Mouse (Mus musculus) mouse trophoblast stem cell (cell line): Measurements from ENCODE around the gene Agbl1.
"Not testable (repeated sequence)": the region's sequence is repeated elsewhere in the genome, so short reads cannot be mapped to it uniquely, and the experiment has no call there.

Experiments
- in situ Hi-C, 2 experiments: fragments of 300-500 bp; cut with MseI, MboI; formaldehyde crosslinking; loops; 2 replicates in 1 of 2; 3 replicates in 1 of 2; pipeline ENCODE4 v1.15.1; 2025

The Agbl1 gene

DNA sequence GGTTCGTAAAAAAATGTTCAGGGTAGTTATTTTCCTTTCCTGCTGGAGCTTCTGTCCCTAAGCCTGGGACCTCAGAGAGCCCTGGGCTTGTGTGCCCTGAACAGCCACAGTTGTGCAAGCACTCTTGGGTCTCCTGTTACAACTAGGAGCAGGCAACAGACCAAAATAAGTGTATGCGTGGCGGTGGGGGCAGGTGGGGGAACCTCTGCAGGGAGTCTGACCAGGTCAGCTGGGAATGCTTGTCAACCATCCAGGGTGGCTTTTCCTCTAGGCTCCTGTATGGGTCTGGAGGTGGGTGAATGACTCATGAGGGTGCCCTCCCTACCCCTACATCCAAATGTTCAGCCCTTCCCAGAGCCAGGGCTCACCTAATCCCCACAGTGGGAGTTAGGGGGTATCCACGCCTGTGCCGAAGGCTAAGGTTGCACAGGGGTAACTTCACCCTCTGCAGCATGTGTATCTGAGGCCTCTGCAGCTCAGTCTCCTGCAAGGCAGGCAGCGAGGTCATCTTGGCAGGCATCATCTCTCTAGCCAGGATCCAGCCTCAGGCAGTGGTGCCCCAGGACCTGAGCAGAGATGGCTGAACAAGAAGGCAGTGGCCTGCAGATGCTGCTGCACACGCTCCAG lies at the start of gene Agbl1:
TSS of gene Agbl1 (plus strand) at position 577 of the 627 bp plus-strand sequence.
- in situ Hi-C loops: no loop called here

DNA sequence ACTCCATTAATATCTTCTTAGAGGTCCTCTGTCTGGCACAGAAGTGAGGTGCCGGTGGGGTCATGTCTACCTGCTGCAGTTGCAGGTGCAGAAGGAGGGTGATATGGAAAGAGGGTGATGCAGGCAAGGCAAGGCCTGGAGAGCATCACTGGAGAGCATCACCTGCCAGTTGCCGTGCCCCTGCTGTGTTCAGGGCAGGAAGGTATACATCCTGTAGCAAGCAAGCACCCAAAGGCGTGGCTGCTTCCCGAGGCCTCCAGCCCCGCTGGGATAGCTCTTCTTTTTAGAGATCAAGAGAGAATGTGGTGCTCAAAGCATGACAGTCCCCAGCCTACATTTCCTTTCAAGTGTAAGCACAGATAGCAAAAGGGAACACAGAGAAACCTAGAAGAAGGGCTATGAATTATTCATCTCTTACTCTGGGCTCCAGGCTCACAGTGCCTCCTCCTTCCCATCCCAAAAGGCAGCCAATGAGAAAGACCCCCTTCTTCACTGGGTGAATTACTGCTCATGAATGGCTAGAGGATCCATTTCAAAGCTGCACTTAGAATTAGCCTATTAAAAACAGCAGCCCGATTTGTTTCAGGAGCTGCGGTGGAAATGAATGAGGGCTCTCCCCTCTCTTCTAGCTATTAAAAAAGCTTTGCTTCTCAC lies 44.6 kb upstream of the Agbl1 start:
- in situ Hi-C loops: no loop called here

DNA sequence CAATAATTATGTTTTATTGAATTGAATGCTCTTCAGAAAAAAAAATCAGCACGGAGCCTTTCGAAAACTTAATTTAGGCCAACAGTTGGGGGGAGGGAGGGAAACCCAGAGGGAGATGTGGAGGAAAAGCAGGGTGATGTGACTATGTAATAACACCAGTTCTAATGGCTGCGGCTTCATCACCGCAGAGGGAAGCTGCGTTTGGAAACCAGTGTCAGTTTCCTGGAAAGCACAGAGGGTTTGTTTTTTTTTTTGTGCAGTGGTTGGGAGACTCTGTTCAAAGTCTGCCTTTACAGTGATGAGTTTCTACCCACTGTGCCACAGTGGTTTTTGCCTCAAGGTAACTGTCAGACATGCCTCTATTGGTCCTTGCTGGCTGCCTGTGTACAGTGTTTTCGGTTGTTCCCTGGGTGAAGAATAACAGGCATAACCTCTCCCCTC lies 44.0 kb upstream of the Agbl1 start:
- in situ Hi-C loops: no loop called here

DNA sequence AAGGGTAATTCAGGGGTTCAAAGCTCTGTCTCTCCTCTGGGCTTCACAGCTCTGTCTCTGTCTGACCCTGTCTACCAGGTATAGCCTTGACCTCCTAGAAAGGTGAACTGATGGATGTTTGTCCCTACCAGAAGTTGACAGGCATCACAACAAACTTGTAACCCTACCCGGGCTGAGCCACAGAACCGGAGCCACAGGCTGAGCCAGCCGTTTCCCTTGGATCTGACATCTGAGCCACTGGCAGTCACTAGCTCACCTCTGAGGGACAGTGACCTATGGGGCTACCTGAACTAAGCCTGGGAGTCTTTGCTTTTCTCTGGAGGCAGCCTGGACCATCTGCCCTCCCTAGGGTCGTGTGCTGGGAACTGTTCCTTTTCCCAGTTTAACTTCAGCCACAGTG lies 11.1 kb upstream of the Agbl1 start:
- in situ Hi-C loops: no loop called here

DNA sequence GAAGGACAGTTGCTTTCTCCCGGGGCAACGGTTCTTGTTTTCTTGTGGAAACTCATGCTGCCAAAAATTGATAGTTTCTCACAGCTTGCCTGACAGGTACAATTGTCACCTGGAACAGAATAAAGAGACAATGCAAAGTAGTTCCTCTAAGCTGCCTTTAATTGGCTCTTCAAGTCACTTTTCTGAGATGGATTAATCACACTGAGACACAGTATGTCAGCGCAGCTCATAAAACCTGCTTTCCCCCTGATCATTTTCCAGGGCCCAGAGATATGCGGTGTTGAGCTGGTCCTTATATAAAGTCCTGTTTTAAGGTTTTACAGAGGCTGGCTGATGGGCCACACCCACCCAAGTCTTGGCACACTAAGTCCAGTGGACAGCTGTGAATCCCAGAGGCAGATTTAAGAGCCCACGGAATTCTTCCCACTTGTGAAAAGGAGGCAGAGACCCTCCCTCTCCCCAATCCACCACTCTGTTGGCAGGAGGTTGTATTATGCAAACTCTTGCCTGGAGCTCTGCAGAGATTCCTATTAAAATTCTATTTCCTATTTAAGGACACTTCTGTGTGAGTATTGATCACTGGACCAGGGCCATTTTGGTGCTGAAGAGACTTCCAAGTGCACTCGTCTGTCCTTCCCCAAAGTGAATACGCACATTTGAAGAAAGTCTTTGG lies 9.8 kb upstream of the Agbl1 start:
- in situ Hi-C loops: no loop called here

DNA sequence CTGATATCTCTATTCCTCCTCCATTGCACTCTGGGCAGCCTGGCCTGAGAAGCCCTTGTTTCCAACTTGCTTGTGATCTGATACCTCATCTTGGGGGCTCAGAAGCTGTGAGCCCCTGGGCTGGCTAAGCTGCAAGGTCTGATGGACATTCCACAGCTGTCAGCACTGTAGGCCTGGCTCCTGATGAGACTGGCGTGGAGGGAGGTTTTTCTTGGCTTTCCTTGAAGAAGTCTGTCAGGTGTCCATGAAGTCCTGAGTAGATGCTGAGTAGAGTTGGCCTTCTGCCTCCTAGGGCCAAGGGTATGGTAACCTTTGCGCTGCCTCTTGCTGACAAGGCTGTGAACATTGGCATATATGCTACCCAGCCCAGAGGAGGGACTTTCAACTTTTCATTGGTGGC lies 7.0 kb upstream of the Agbl1 start:
- in situ Hi-C loops: no loop called here

DNA sequence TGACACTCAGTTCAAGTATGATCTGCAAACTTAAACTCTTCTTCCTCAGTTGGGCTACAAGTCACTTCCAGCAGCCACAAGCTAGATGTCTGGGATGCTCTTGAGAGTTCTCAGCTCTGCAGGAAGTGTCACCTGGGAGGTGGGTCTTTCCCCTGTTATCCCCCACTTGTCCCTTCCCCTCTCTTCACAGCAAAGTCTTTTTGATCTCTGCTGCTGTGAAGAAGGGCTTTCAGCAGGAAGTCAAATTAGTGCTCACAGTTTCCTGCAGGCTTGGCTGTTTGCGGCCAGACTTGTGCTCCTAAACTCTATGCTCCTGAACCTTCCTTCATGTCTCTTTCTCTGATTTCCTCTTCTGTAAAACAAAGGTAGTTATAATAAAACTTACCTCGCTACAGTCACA lies 806 bp upstream of the Agbl1 start:
- in situ Hi-C loops: no loop called here

DNA sequence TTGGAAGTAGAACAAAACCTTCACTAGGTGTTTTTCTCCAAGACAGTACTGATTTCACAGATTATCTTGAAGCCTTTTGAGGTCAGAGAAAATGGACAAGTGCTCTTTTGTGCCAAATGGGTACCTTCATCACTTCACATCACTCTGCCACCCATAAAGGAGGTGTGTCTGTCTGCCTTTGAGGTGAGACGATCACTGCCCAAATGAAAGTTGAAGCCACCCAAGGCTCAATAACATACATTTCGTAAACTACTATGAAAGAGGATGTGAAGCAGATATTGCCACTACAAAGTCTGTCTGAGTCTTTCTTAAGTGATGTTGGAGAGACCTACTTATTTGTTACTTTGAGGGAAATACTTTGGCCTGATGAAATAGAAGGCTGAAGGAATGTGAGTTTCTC lies 4.6 kb downstream of the Agbl1 start:
- in situ Hi-C loops: no loop called here

DNA sequence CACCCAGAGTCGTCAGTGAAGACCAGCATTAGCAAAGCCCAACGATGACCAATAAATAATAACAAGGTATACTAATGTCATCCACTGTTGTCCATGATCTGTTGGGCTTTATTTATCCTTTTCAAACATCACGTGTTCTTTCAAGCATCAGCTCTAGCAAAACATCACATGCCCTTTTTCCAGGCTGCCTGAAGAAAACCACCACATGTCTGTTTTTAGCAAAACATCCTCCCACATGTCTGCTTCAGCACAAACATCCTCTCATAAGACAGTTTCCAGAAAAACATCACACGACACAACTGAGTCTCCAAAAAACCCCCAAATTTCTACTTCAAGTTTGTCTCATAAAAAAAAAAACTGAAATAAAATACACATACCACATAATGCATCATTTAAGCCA lies 7.8 kb downstream of the Agbl1 start:
- in situ Hi-C loops: no loop called here

DNA sequence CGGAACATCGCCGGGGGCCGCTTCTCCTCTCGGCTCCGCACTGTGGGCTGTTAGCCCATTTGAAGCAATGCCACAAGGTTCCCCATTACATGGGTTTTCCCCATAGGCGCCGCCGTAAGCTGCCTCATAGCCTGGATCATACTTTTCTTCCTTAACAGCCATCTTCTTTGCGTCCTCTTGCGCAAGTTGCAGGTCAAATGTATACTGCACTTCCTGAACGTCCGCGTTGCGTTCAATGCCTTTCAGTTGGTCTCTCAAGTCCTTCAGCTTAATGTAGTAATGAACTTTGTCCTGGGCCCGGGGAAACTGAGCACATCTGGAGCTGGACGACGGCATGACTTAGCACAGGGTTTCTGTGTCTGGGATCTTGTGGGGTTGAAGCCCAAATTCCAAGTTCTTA lies 15.2 kb downstream of the Agbl1 start:
- in situ Hi-C loops: not testable (repeated sequence)

DNA sequence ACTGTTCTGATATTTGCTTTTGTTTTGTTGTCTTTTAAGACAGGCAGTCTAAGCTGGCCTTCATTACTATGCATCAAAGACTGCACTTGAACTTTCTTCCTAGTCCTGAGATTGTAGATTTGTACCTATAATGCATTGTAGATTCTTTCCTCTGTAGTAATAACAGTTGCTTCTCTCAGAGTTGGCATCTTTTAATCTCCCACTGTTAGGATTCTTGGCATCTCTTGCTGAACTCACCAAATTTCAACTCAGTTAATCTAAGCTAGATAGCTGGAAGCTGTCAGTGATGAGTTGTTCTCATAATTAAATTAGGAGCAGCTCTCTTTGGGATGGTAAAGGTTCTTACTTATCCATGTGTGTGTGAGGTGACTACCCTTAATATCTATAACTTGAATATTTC lies 45.4 kb downstream of the Agbl1 start:
- in situ Hi-C loops: no loop called here

DNA sequence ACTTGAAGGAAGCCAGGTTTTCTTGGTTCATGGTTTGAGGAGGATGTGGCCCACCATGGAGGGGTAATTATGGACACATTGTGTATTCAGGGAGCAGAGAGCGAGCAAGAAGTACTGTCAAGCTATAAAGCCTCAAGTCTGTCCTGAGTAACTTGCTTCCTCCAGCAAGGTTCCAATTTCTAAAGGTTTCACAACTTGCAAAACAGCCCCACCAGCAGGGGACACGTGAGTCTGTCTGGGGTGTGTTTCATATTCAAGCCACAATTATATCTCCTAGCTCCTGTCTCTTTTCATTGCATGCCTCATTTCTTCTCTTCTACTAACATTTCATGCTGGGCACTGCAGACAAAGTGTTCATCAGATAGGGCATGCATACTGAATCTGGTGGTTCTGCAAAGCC lies 53.1 kb downstream of the Agbl1 start:
- in situ Hi-C loops: no loop called here

DNA sequence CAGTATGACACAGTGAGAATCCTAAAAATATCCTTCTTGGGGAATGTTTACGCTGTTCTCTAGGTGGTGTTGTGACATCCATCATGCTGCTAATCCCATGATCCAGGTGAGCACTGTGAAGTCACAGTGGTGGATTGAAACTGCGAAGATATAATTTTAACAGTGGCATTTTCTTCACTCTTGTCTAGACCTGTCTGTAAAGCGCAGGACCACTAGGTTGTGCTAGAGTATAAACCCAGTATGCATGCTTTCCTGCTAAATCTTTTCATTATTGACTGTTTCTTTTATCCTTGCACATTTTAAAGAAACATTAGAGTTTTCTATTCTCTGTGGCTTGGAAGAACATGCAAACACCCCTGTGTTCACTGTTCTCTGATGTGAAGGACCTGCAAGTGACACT lies 57.8 kb downstream of the Agbl1 start:
- in situ Hi-C loops: no loop called here

DNA sequence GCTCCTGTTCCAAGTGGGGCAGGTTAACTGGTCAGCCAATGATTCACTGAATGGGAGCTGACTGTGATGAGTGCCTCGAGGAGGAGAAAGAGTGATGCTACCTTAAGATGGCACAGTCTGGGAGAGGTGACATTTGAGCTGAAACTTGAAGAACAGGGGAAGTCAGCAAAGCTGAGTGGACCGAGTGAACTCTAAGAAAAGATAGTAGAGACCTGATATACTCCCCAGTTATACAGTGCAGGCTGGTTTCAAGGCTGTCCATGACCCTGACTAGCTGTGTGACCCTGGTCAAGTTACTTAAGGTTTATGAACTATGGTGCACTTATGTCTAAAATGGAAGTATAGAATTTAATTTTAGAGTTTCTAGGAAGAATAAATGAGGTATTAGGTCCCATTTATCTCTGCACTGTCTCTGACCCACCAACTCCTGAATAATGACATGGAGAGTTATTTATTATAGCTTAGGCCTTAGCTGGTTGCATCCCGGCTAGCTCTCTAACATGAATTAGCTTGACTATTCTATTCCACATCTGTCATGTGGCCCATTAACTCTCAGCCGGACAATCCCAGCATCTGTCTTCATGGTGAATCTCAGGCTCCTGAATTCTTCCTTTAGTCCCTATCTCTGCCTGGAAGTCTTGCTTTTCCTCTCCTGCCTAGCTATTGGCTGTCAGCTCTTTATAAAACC lies 92.3 kb downstream of the Agbl1 start:
- in situ Hi-C loops: no loop called here

DNA sequence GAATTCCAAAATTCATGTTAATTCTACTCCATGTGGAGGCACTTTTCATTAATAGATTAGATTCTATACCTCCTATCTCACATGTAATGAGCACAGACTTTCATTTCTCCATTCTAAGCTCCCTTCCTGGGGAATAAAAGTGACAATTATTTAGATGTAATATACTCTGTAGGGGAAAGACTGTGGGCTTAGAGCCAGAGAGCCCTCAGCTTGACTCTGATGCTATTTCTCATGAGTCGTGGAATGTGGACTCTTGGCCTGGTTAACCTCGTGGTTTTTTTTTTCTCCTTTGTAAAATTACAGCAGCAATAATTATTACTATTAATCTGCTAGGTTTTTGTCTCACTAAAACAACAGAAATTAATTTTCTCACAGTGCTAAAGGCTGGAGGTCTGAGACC lies 96.4 kb downstream of the Agbl1 start:
- in situ Hi-C loops: no loop called here

DNA sequence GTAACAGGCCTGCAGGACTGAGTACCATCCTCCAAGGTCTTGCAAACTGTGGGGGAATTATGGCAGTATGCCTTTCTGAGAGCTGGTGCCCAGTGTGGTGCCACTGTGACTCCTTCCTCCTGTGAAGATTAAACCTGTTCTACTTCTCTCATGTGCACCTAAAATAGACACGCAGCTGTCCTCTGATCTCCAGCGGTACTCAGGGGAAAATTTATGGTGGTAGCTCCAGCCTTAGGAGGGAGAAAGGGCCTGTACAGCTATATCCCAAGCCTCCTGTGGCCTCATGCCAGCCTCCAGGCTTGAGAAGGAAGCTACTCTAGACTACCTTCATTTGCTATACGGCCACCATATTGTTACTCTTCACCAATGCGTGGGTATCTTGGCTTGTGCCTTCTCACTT lies 109.6 kb downstream of the Agbl1 start:
- in situ Hi-C loops: no loop called here

DNA sequence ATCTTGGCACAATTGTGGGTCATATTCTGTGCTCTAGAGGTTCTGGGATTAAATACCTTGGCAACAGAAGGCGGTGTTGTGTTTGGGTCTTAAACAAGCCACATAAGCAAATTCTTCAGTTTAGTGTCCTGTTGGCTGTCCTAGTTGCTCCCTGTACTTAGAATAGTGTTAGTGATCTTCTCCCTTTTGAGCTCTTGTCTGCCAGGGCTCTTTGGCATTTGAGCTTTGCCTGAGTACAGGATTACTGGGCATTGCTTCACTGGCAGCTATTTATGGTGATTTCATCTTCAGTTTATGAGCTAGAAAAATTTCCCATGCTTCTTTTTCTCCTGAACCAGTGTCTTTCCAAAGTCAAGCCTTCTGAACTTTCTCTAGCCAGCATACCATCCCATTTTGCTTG lies 111.9 kb downstream of the Agbl1 start:
- in situ Hi-C loops: no loop called here

DNA sequence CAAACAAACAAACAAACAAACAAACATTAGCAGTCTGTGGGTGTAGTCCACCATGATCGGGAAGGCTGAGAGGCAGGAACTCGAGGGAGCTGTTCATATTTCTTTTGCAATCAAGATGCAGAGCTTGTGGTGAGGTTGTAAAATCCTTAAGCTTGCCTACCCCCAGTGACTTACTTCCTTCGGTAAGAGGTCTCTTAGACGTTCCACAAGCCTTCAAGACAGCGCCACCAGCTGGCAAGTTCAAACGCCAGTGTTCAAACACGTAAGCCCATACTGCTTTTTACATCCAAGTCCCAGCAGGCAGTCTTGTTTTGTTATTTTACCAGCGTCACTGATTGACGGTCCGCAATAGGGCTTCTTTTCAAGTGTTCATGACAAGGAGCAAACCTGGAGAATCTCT lies 123.8 kb downstream of the Agbl1 start:
- in situ Hi-C loops: loop anchor here (5.0 to 10.0 kb wide), 2 partner anchors 429 to 441 kb away; no protein-coding TSS in a partner anchor

DNA sequence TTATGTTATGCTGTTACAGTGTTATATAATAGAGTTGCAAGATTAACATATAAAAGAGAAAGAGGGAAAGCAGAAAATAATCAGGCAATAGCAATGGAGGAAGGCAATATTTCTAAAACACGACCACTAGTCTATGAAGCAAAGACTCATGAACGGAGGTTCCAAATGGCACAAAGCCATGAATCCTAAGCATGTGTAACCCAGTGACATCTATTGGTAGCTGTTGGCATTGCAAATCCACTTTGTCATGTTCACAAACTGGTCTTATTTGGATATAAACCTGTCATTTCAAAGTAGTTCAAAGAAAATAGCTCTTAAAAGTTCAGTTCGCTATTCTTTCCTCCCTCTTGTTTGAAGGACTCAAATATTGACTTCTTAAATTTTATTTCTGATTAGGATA lies 124.8 kb downstream of the Agbl1 start:
- in situ Hi-C loops: loop anchor here (5.0 to 10.0 kb wide), 2 partner anchors 430 to 442 kb away; no protein-coding TSS in a partner anchor

DNA sequence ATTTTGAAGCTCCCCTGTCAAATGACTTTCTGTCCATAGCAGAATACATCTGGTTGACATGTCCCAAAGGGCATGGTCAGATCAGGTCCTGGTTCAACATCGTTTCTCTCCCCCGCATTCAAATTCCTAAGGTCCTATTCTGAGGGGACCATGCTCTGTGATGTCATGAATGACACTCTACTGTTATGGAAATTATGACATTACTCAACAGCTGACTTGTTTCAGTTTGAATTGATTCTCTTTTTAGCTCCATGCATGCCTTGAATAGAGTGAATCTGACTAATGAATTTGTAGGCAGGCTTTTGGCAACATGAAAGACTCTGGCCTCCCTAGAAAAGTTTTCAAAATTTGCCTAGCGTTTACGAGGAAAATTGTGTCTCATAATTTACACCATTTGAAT lies 141.6 kb downstream of the Agbl1 start:
- in situ Hi-C loops: no loop called here

DNA sequence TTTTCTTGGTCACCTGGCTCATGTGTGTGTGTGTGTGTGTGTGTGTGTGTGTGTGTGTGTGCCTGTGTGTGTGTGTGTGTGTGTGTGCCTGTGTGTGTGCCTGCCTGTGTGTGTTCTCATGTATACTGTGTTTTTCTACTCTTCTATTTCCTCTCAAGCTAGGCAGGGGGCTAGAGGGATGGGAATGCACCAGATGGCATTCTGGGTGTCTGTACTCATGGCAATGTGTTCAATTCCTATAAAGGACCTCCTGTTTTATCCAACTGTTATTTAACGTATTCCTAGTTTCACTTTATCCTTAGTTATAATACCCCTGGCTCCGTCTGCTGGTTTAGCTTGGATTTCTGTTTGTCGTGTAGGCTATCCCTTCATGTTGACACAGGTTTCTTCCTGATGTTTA lies 149.8 kb downstream of the Agbl1 start:
- in situ Hi-C loops: loop anchor here in 1 of 2 experiments (25.0 kb wide), 1 partner anchor 558 kb away; no protein-coding TSS in a partner anchor

DNA sequence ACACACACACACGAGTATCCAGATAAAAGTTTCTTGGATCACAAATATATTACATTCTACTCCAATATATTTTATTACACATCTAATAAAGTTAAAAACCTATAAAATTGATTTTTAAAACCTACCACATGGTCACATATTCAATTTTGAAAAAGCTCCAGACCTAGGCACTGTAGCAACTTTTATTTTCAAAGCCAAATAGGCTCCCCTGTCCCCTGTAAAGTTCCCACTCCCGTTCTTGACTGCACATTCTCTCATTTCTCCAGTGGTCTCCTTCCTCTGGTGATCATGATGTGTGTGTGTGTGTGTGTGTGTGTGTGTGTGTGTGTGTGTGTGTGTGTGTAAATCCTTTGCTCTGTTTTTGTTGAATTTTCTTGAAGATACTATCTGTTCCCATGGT lies 152.3 kb downstream of the Agbl1 start:
- in situ Hi-C loops: loop anchor here in 1 of 2 experiments (25.0 kb wide), 1 partner anchor 555 kb away; no protein-coding TSS in a partner anchor
